Mouse (Mus musculus): Measurements from ENCODE around the gene Repin1.

DNA sequence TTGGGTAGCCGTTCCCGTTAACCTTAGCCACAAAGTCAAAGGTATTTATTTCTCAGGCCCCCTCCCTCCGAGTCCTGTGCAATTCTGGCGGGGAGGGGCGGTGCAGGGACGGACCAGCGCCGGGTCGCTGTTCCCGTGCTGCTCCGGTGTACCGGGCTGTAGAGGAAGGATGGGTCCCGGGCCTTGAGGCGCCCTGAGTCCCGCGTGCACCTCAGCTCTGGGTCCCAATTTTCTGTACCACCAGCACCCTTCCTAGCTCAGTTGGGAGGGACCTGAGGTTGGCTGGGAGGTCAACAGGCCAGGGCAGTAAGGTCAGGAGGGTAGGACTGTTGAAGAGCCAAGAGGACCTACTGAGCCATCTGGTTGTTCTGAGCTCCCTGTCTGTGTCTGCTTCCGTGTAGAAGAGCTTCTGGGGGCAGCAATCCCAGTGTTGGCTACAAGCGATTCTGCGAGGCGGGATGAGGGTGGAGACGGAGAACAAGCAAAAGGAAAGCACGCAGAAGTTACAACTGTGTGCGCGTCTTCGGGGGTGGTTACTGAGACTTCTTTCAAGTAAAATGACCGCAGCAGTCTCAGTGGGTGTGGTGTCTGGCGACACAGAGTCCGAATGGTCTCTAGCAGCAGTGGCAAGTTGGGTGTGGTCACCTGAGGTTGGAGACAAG, 8.5 kb downstream of the Repin1 start:
- TF ChIP-seq POLR2AphosphoS2 (IDR thresholded peaks at IDR 0.05; ENCODE audit: insufficient read length, low read depth) (no peak), POLR2A (IDR thresholded peaks at IDR 0.05; ENCODE audit: insufficient read length, low read depth) (no peak), CEBPB (IDR thresholded peaks at IDR 0.05; ENCODE audit: insufficient read depth, poor library complexity, severe bottlenecking) (no peak), USF1 (IDR thresholded peaks at IDR 0.05; ENCODE audit: low read depth) (no peak), MAX (IDR thresholded peaks at IDR 0.05; ENCODE audit: low read depth) (no peak), MYOD1 (IDR thresholded peaks at IDR 0.05; ENCODE audit: control insufficient read depth in 1 of 3, insufficient read length in 2 of 3, low read depth in 2 of 3) (no peak), SRF (IDR thresholded peaks at IDR 0.05; ENCODE audit: control insufficient read depth, insufficient read length, low read depth) (no peak), TCF12 (IDR thresholded peaks at IDR 0.05; ENCODE audit: insufficient read depth, poor library complexity, severe bottlenecking) (no peak), REST (IDR thresholded peaks at IDR 0.05; ENCODE audit: insufficient read depth, insufficient read length) (no peak), TCF3 (IDR thresholded peaks at IDR 0.05; ENCODE audit: insufficient read length, low read depth) (no peak), MYOG (IDR thresholded peaks at IDR 0.05; ENCODE audit: control insufficient read depth in 1 of 3, insufficient read depth in 1 of 3, insufficient read length in 2 of 3, low read depth in 2 of 3) (no peak)
